Mouse (Mus musculus) liver, embryonic 14.5 days (tissue): ENCODE results near the gene Ildr2. TPM values are rescaled to one million over a fixed set of nuclear protein-coding genes. Genes with fewer than 3 reads are reported as not detected.

Experiments used
- ATAC-seq: fragments of 200-750 bp; cut with Nextera tagmentation; 2 replicates; pipeline ENCODE4 v1.8.0; 2017; ENCODE audit warnings: moderate number of reproducible peaks, mild to moderate bottlenecking, moderate library complexity; ENCODE audit not compliant: insufficient read depth
- DNase-seq, 3 experiments: peaks; one replicate each; pipeline ENCODE4 v3.0.0-alpha.2; 2012 to 2013; ENCODE audit warnings: low read depth in 3 of 3, low spot score in 3 of 3
- H3K27ac ChIP-seq: fragments of 300-500 bp; sonication (generic); 2 replicates; pipeline ENCODE4 v1.5.1; 2014; ENCODE audit warnings: moderate library complexity, mild to moderate bottlenecking, control low read depth, inconsistent platforms
- H3K27me3 ChIP-seq: fragments of 300-500 bp; sonication (generic); 2 replicates; pipeline ENCODE4 v1.6.1; 2014; ENCODE audit warnings: mild to moderate bottlenecking, low read length, moderate library complexity; ENCODE audit not compliant: control insufficient read depth, insufficient read depth
- H3K36me3 ChIP-seq: fragments of 300-500 bp; sonication (generic); replicated peaks from 2 replicates; pipeline ENCODE4 v1.6.1; 2014; ENCODE audit warnings: low read depth; ENCODE audit not compliant: control insufficient read depth, insufficient read depth
- H3K4me1 ChIP-seq, 2 experiments: fragments of 200-500 bp in 1 of 2; fragments of 300-500 bp in 1 of 2; sonication (generic) in 1 of 2; replicated peaks; 2 replicates each; pipeline ENCODE4 v1.6.1; 2012 to 2014; ENCODE audit warnings: antibody characterized with exemption in 1 of 2, inconsistent platforms in 1 of 2, low read length in 1 of 2; ENCODE audit not compliant: control insufficient read depth in 2 of 2, insufficient read depth in 2 of 2
- H3K4me2 ChIP-seq: fragments of 300-500 bp; sonication (generic); 2 replicates; pipeline ENCODE4 v1.6.1; 2014; ENCODE audit warnings: low read depth, mild to moderate bottlenecking, control low read depth, moderate library complexity
- H3K4me3 ChIP-seq, 2 experiments: fragments of 200-500 bp in 1 of 2; fragments of 300-500 bp in 1 of 2; sonication (generic) in 1 of 2; 2 replicates each; pipeline ENCODE4 v1.5.1; 2012 to 2014; ENCODE audit warnings: low read depth in 2 of 2, low read length in 2 of 2, mild to moderate bottlenecking in 2 of 2, control low read depth in 1 of 2, inconsistent platforms in 1 of 2, moderate library complexity in 1 of 2; ENCODE audit not compliant: insufficient read depth in 1 of 2
- H3K9ac ChIP-seq: fragments of 300-500 bp; sonication (generic); replicated peaks from 2 replicates; pipeline ENCODE4 v1.6.1; 2014; ENCODE audit warnings: mild to moderate bottlenecking, control low read depth, moderate library complexity
- H3K9me3 ChIP-seq: fragments of 300-500 bp; sonication (generic); 2 replicates; pipeline ENCODE4 v1.6.1; 2016; ENCODE audit warnings: low read length, mixed read lengths; ENCODE audit not compliant: control insufficient read depth
- CTCF ChIP-seq: IDR thresholded peaks from 2 replicates; pipeline ENCODE4 v1.5.1; 2016; ENCODE audit warnings: antibody characterized with exemption, low read depth, control low read depth
- EP300 ChIP-seq: IDR thresholded peaks from 2 replicates; pipeline ENCODE4 v1.6.1; 2016; ENCODE audit warnings: antibody characterized with exemption, low read depth
- WGBS: fragments of 180-500 bp; shearing (Covaris S2); extraction: QIAGEN DNeasy Blood & Tissue Kit; methylation state at CpG from one replicate; pipeline ENCODE4 v1.1.7; 2014; ENCODE audit not compliant: insufficient replicate concordance; 5-methylcytosine and 5-hydroxymethylcytosine counted together
- polyA plus RNA-seq, 2 experiments: library from polyadenylated mRNA; depleted of rRNA in 1 of 2; stranded (reverse) in 1 of 2; unstranded in 1 of 2; fragments of >200 nt; fragmentation: Nextera tagmentation in 1 of 2; extraction: Ambion mirVana in 1 of 2; gene quantifications; 2 replicates each; pipeline versions ENCODE4 v1.2.1 to v1.2.3; 2012 to 2014

Gene Ildr2
- polyA plus RNA-seq, 2 experiments = 0.03 TPM; not detected in 1

GRCm38 (mm10) chr1:166293086-166293485, 39.1 kb downstream of the Ildr2 start:
- ATAC-seq = no peak
- Histone ChIP-seq H3K4me2 (no peak overlapping the region), H3K9me3 (no peaks in the 10 kb centered on the region), H3K27ac (no peak overlapping the region), H3K9ac (no peak overlapping the region), H3K36me3 (no peaks in the 10 kb centered on the region), H3K27me3 (no peaks in the 10 kb centered on the region), H3K4me3 (no peak overlapping the region), H3K4me1 (no peaks in the 10 kb centered on the region)
- no peak for DNase-seq
- no peak for TF ChIP-seq EP300
- no peak for TF ChIP-seq CTCF
- whole genome bisulfite sequencing = 55% methylated on average over 3 of the region's 3 CpGs

- H3K4me3 ChIP-seq = no peak overlapping the region
- H3K27ac ChIP-seq = no peak overlapping the region
- no peaks in the 10 kb centered on the region for H3K36me3 ChIP-seq
- no peaks in the 10 kb centered on the region for H3K4me1 ChIP-seq
- no peak for ATAC-seq
- TF ChIP-seq EP300 (no peak), CTCF (no peak)
- no peaks in the 10 kb centered on the region for H3K27me3 ChIP-seq
- no peak overlapping the region for H3K9ac ChIP-seq
- H3K4me2 ChIP-seq = no peak overlapping the region
- 55% methylated on average over 7 of the region's 7 CpGs for WGBS
- H3K9me3 ChIP-seq = no peaks in the 10 kb centered on the region
- no peak for DNase-seq
Observed at GRCm38 (mm10) chr1:166295548-166295947, 41.6 kb downstream of the Ildr2 start.

GRCm38 (mm10) chr1:166296371-166296770, 42.4 kb downstream of the Ildr2 start:
- 67% methylated on average over 9 of the region's 9 CpGs for WGBS
- no peak for DNase-seq
- ATAC-seq = no peak
- TF ChIP-seq EP300 (no peak), CTCF (no peak)
- no peaks in the 10 kb centered on the region for H3K27me3 ChIP-seq
- no peak overlapping the region for H3K4me2 ChIP-seq
- no peak overlapping the region for H3K4me3 ChIP-seq
- H3K4me1 ChIP-seq = no peaks in the 10 kb centered on the region
- no peak overlapping the region for H3K9ac ChIP-seq
- H3K9me3 ChIP-seq = no peaks in the 10 kb centered on the region
- no peaks in the 10 kb centered on the region for H3K36me3 ChIP-seq
- no peak overlapping the region for H3K27ac ChIP-seq

- Histone ChIP-seq H3K27me3 (no peaks in the 10 kb centered on the region), H3K27ac (no peak overlapping the region), H3K36me3 (no peaks in the 10 kb centered on the region), H3K4me1 (no peaks in the 10 kb centered on the region), H3K9me3 (no peaks in the 10 kb centered on the region), H3K4me2 (no peak overlapping the region), H3K9ac (no peak overlapping the region), H3K4me3 (no peak overlapping the region)
- WGBS = 64% methylated on average over 8 of the region's 8 CpGs
- DNase-seq = no peak
- TF ChIP-seq CTCF (no peak), EP300 (no peak)
- ATAC-seq = no peak
Observed at GRCm38 (mm10) chr1:166296971-166297370, 43.0 kb downstream of the Ildr2 start.

GRCm38 (mm10) chr1:166297499-166298111, 43.7 kb downstream of the Ildr2 start:
- ATAC-seq = no peak
- no peaks in the 10 kb centered on the region for H3K4me1 ChIP-seq
- H3K4me2 ChIP-seq = no peak overlapping the region
- H3K4me3 ChIP-seq = no peak overlapping the region
- no peak for DNase-seq
- TF ChIP-seq CTCF (no peak), EP300 (no peak)
- H3K36me3 ChIP-seq = no peaks in the 10 kb centered on the region
- 66% methylated on average over 15 of the region's 15 CpGs for WGBS
- no peaks in the 10 kb centered on the region for H3K27me3 ChIP-seq
- no peaks in the 10 kb centered on the region for H3K9me3 ChIP-seq
- H3K9ac ChIP-seq = no peak overlapping the region
- no peak overlapping the region for H3K27ac ChIP-seq
